Mouse (Mus musculus): ENCODE measurements at regions not wholly inside any gene's neighbourhood (a gene's known extent, or its start where the extent isn't known, plus 50 kb on each side); places are given as distances from the start of the nearest gene placed in this dataset.
A peak's percentile ranks its signal among the peaks of the same experiment; 100 is the strongest.

- DNase-seq (ENCODE audit: low read depth), result no peak
These were observed 106.0 kb upstream of the Sh3bp4 start for GRCm38 (mm10) chr1:88964045-88964747.

- DNase-seq (ENCODE audit: low read depth), result no peak
These were observed 103.8 kb upstream of the Sh3bp4 start for GRCm38 (mm10) chr1:88966416-88966815.

GRCm38 (mm10) chr1:88968142-88968541, 102.1 kb upstream of the Sh3bp4 start:
- DNase-seq (ENCODE audit: low read depth), result no peak

- no peak for DNase-seq (ENCODE audit: low read depth)
These were observed 101.2 kb upstream of the Sh3bp4 start for GRCm38 (mm10) chr1:88969016-88969415.

- no peak for DNase-seq (ENCODE audit: low read depth)
These were observed 100.6 kb upstream of the Sh3bp4 start for GRCm38 (mm10) chr1:88969630-88970029.

- no peak for DNase-seq (ENCODE audit: low read depth)
These were observed 94.1 kb upstream of the Sh3bp4 start for GRCm38 (mm10) chr1:88976101-88976500.

GRCm38 (mm10) chr1:88988011-88988695, 82.1 kb upstream of the Sh3bp4 start:
- no peak for DNase-seq (ENCODE audit: low read depth)

- DNase-seq (ENCODE audit: low read depth), result peak; percentile 8
These were observed 75.5 kb upstream of the Sh3bp4 start for GRCm38 (mm10) chr1:88994588-88995331.

GRCm38 (mm10) chr1:88995945-88996344, 74.3 kb upstream of the Sh3bp4 start:
- DNase-seq (ENCODE audit: low read depth), result no peak

- no peak for DNase-seq (ENCODE audit: low read depth)
These were observed 73.6 kb upstream of the Sh3bp4 start for GRCm38 (mm10) chr1:88996657-88997056.

- no peak for DNase-seq (ENCODE audit: low read depth)
These were observed 72.4 kb upstream of the Sh3bp4 start for GRCm38 (mm10) chr1:88997847-88998246.

- DNase-seq (ENCODE audit: low read depth), result no peak
These were observed 67.9 kb upstream of the Sh3bp4 start for GRCm38 (mm10) chr1:89002326-89002725.

GRCm38 (mm10) chr1:89003752-89004151, 66.5 kb upstream of the Sh3bp4 start:
- no peak for DNase-seq (ENCODE audit: low read depth)

- DNase-seq (ENCODE audit: low read depth), result no peak
These were observed 62.7 kb upstream of the Sh3bp4 start for GRCm38 (mm10) chr1:89007476-89007875.

GRCm38 (mm10) chr1:89010170-89010569, 60.0 kb upstream of the Sh3bp4 start:
- DNase-seq (ENCODE audit: low read depth), result no peak

GRCm38 (mm10) chr1:89011454-89011853, 58.8 kb upstream of the Sh3bp4 start:
- DNase-seq (ENCODE audit: low read depth), result no peak

GRCm38 (mm10) chr1:89015385-89015784, 54.8 kb upstream of the Sh3bp4 start:
- DNase-seq (ENCODE audit: low read depth), result no peak

GRCm38 (mm10) chr1:89015845-89016244, 54.4 kb upstream of the Sh3bp4 start:
- DNase-seq (ENCODE audit: low read depth), result no peak

- no peak for DNase-seq (ENCODE audit: low read depth)
These were observed 50.3 kb upstream of the Sh3bp4 start for GRCm38 (mm10) chr1:89019778-89020373.
